Mouse (Mus musculus) olfactory bulb, adult 2 months (tissue): ENCODE data around the gene Capn13. TPM values are rescaled to one million over a fixed set of nuclear protein-coding genes. Genes with fewer than 3 reads are reported as not detected.

Experiments used
- H3K27ac ChIP-seq: fragments of 200-500 bp; 2 replicates; pipeline ENCODE4 v1.5.1; 2012; ENCODE audit warnings: low read depth, low read length; ENCODE audit not compliant: insufficient read depth
- H3K4me1 ChIP-seq: fragments of 200-500 bp; 2 replicates; pipeline ENCODE4 v1.6.1; 2012; ENCODE audit warnings: low read length; ENCODE audit not compliant: control insufficient read depth, insufficient read depth
- H3K4me3 ChIP-seq: fragments of 200-500 bp; 2 replicates; pipeline ENCODE4 v1.5.1; 2012; ENCODE audit warnings: mild to moderate bottlenecking, low read depth, low read length, moderate library complexity; ENCODE audit not compliant: insufficient read depth
- CTCF ChIP-seq: fragments of 200-500 bp; IDR thresholded peaks from 2 replicates; pipeline ENCODE4 v1.5.1; 2012; ENCODE audit warnings: low read depth, mild to moderate bottlenecking, low read length, moderate library complexity; ENCODE audit not compliant: insufficient read depth
- POLR2A ChIP-seq: fragments of 200-500 bp; IDR thresholded peaks from 2 replicates; pipeline ENCODE4 v1.6.1; 2012; ENCODE audit warnings: mild to moderate bottlenecking, low read depth, low read length, moderate library complexity; ENCODE audit not compliant: insufficient read depth
- WGBS: fragments of 180-500 bp; shearing (Covaris S2); methylation state at CpG from one replicate; pipeline ENCODE4 v1.1.7; 2018; 5-methylcytosine and 5-hydroxymethylcytosine counted together
- polyA plus RNA-seq: library from polyadenylated mRNA; stranded (reverse); fragments of >200 nt; gene quantifications from 2 replicates; pipeline ENCODE4 v1.2.4, GENCODE M21; 2012; ENCODE audit warnings: low replicate concordance; ENCODE audit not compliant: missing spikeins, insufficient read depth, insufficient read length

Capn13 gene
- polyA plus RNA-seq, 1 experiment, result not detected

DNA sequence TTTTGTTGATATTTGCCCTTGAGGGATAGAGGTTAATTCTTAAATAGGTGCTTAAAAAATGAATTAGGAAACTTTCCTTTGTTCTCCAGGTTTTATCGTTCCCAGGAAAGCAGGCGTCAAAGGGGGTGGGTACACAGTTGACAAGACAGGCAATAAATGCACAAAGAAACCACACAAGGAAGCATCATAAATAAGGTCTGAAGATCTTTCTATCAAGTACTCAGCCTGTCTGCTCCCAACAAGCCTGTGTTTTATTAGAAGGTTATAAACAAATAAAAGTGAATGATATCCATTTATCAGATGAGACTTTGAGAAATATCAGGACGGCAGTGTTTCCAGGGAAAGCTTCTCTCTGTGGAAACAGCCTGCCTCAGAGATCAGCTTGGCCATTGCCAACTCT is 33.3 kb downstream of the Capn13 start:
- TF ChIP-seq POLR2A, result no peak
- TF ChIP-seq CTCF, result no peak
- WGBS, result 85% methylated on average over 3 of the region's 3 CpGs
- Histone ChIP-seq H3K27ac (no peak overlapping the region), H3K4me3 (no peak overlapping the region), H3K4me1 (no peaks in the 10 kb centered on the region)

GRCm38 (mm10) chr17:73361054-73361453 is 39.6 kb downstream of the Capn13 start:
- TF ChIP-seq POLR2A (no peak), CTCF (no peak)
- 47% methylated on average over 5 of the region's 5 CpGs for WGBS
- no peak overlapping the region for H3K4me3 ChIP-seq
- H3K27ac ChIP-seq, result no peak overlapping the region
- H3K4me1 ChIP-seq, result peaks cover 11% of the 10 kb centered on the region

- Histone ChIP-seq H3K4me3 (no peak overlapping the region), H3K27ac (no peak overlapping the region), H3K4me1 (no peaks in the 10 kb centered on the region)
- no peak for TF ChIP-seq POLR2A
- no peak for TF ChIP-seq CTCF
- WGBS, result 86% methylated on average over 6 of the region's 6 CpGs
Observed at GRCm38 (mm10) chr17:73343632-73344390, 56.9 kb downstream of the Capn13 start.

- H3K27ac ChIP-seq, result no peak overlapping the region
- no peak overlapping the region for H3K4me3 ChIP-seq
- no peaks in the 10 kb centered on the region for H3K4me1 ChIP-seq
- WGBS, result 86% methylated on average over 14 of the region's 14 CpGs
- TF ChIP-seq CTCF (no peak), POLR2A (no peak)
Observed at GRCm38 (mm10) chr17:73342673-73343072, 58.0 kb downstream of the Capn13 start.

DNA sequence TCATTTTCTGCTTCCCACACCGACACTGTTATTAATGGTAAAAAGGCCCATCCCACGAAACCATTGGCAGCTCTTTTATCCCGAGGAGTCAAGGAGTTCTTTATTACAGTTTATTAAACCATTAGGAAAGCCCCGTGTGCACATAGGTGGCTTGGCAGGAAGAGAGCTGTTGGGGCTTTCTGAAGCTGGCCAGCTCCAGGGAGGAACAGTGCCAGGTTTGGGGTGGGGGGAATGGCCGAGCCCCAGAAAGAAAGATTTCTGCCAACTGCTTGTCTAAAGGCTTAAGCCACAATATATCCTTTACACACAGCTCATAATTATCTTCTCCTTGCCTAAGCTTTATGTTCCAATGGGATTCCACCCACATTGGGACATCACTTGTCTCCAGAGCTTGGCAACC is 71.6 kb downstream of the Capn13 start:
- H3K4me1 ChIP-seq, result peaks cover 7% of the 10 kb centered on the region; the same call in 1 of the 2 replicates
- TF ChIP-seq POLR2A (no peak), CTCF (no peak)
- no peak overlapping the region for H3K4me3 ChIP-seq
- 25% methylated on average over 5 of the region's 5 CpGs for WGBS
- H3K27ac ChIP-seq, result no peak overlapping the region

- TF ChIP-seq CTCF, result no peak
- TF ChIP-seq POLR2A, result no peak
- no peak overlapping the region for H3K4me3 ChIP-seq
- no peak overlapping the region for H3K27ac ChIP-seq
- peaks cover 7% of the 10 kb centered on the region; the same call in 1 of the 2 replicates for H3K4me1 ChIP-seq
- 55% methylated on average over 6 of the region's 6 CpGs for WGBS
Observed at GRCm38 (mm10) chr17:73325314-73325713, 75.4 kb downstream of the Capn13 start.

DNA sequence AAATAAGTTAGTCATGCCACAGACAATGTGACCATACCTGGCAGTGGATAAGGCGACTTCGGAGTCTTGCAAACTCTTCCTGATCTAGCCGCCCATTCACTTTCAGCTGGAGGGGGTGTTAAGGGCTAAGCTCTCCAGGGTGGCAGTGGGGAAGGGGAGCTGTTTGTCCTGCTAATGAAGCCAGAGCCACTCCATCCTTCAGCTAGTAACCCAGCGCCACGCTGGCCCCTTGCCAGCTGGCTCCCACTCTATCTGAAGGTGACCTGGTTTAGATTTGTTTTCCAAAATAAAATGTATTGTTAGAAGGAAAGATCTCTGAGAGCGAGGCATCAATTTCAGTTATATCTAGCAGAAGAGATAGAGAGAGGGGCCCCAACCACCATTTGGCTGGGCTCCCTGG is 75.9 kb downstream of the Capn13 start:
- H3K4me1 ChIP-seq, result peaks cover 7% of the 10 kb centered on the region; the same call in 1 of the 2 replicates
- no peak for TF ChIP-seq CTCF
- no peak for TF ChIP-seq POLR2A
- 70% methylated on average over 6 of the region's 6 CpGs for WGBS
- no peak overlapping the region for H3K27ac ChIP-seq
- no peak overlapping the region for H3K4me3 ChIP-seq

DNA sequence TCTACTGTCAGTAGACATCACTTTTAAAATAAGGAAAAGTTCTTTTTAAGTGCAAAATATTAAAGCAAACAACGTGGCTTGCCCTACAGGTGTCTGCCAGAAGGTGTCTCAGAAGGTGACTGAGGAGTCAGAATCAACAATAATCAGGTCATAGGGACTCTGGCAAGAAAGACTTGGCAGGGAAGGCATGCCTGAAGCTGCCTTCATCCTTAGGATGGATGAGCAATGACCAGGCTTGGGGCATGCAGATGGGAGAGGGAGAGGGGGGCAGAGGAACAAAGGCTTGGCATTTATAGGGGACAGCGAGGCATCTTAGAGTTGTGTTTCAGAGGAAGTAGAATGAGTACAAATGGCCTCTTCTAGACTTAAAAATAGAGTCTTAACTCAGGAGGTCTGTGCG is 76.7 kb downstream of the Capn13 start:
- Histone ChIP-seq H3K27ac (no peak overlapping the region), H3K4me3 (no peak overlapping the region), H3K4me1 (peaks cover 7% of the 10 kb centered on the region; the same call in 1 of the 2 replicates)
- WGBS, result 84% methylated on average over 3 of the region's 3 CpGs
- TF ChIP-seq POLR2A (no peak), CTCF (no peak)

DNA sequence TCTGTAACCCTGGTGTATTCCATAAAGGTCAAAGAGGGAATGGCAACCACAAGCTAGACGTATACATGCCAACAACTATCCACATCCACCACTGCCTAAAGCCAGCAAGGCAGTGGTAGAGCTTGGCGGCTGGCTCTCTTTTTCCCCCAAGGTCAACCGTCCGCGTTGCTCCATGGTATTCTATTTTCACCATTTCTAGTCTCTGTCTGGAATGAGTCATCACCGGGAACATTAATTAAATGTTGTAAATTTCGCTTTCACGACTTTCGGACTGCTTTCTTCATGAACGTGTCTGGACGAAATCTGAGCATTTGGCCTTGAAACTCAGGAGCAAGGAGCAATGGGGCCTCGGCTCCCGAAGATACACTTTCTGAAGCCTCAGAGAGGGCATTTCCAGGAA is 85.9 kb downstream of the Capn13 start:
- no peak overlapping the region for H3K27ac ChIP-seq
- WGBS, result 84% methylated on average over 13 of the region's 13 CpGs
- TF ChIP-seq POLR2A, result no peak
- TF ChIP-seq CTCF, result no peak
- no peaks in the 10 kb centered on the region for H3K4me1 ChIP-seq
- H3K4me3 ChIP-seq, result no peak overlapping the region

DNA sequence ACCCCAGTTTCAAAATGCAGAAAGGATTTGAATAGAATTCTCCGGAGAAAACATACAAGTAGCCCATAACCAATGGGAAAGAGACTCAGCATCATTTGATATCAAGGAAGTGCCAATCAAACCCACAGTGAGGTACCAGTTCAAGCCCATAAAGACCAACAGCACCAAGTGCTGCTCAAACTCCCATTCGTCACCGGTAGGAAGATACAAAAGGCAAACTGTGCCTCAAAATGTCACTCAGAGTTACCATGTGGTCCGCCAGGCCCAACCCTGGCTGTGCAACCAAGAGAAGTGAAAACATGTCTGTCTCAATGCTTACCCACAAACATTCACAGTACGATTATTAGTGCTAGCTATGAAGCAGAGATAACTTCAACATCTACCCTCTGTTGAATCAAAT is 89.2 kb downstream of the Capn13 start:
- Histone ChIP-seq H3K4me3 (no peak overlapping the region), H3K4me1 (no peaks in the 10 kb centered on the region), H3K27ac (no peak overlapping the region)
- no peak for TF ChIP-seq CTCF
- TF ChIP-seq POLR2A, result no peak
- WGBS, result 90% methylated on average over 5 of the region's 5 CpGs
